Mouse (Mus musculus): ENCODE measurements around the gene Psma2.
A peak's percentile ranks its signal among the peaks of the same experiment; 100 is the strongest.

The Psma2 gene

GRCm38 (mm10) chr13:14612926-14613529 lies at the start of gene Psma2, which contains the start of gene Mrpl32:
Gene Psma2, plus strand, starts transcription at chr13:14613240.
Gene Mrpl32, minus strand, starts transcription at chr13:14613165.
- DNase-seq = peak; percentile 96

DNA sequence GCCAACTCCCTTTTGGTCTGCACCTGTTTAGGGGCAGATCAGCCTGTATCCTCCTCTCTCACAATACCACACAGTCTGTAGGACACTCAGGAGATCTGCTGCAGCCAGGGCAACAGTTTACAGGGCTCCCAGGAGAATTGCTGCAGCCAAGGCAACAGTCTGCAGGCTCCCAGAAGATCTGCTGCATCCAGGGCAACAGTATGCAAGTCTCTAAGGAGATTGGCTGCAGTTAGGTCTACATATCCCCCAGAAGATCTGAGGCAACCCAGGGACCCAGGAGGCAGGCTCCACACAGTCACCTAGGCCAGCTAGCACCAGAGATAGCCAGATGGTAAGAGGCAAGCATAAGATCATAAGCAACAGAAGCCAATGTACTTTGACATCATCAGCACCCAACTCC lies 38.9 kb upstream of the Psma2 start:
- DNase-seq = no peak

DNA sequence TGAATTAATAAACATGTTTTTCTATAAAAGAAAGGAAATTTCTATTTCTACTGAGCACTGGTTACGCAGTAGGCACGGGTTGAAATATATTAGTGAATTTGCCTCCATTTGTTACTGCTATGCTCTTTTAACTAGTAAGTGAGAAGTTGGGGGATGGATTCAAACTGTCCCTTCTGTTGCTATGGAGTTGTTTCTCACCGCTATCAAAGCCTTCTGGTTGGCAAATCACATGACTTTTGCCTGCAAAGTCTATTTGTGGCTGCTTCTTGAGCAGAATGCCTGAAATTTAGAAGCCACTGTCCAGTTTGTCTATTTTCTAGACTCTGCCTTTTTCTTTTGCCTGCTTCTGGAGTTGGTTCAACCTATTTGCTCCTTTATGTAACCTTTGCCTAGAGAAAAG lies 32.6 kb upstream of the Psma2 start:
- no peak for DNase-seq

- no peak for DNase-seq
These were observed 10.3 kb upstream of the Psma2 start for GRCm38 (mm10) chr13:14602744-14603143.

GRCm38 (mm10) chr13:14607616-14608015 lies 5.4 kb upstream of the Psma2 start:
- no peak for DNase-seq

DNA sequence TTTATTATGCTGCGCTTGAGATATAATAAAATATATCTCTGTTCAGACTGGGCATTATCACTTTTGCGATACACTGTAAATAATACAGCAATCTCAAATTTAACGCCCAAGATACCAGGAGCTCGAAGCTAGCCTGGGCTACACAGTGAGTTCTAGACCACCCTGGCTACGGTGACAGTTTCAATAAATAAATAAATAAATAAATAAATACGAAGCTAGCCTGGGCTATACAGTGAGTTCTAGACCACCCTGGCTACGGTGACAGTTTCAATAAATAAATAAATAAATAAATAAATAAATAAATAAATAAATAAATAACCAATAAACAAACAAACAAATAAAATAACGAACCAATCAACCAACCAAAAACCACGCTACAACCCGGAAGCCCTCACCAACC lies 577 bp upstream of the Psma2 start:
- no peak for DNase-seq

GRCm38 (mm10) chr13:14613553-14613952 lies 513 bp downstream of the Psma2 start:
- no peak for DNase-seq

DNA sequence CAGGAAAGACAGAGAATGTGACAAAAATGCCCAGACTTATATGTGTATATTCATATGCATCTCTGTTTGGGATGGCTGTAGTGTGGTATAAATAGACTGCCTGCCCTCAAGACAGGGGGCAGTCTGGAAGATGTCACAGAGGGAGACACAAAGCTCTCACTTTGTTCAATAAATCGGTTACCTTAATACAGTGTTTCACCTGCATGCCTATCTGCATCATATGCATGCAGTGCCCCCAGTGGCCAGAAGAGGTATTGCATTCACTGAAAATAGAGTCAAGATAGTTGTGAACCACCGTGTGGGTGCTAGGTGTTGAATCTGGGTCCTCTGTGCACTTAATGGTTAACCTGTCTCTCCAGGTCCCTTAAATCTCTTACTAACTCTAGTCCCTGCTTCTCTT lies 5.7 kb downstream of the Psma2 start:
- DNase-seq = peak; percentile 66

DNA sequence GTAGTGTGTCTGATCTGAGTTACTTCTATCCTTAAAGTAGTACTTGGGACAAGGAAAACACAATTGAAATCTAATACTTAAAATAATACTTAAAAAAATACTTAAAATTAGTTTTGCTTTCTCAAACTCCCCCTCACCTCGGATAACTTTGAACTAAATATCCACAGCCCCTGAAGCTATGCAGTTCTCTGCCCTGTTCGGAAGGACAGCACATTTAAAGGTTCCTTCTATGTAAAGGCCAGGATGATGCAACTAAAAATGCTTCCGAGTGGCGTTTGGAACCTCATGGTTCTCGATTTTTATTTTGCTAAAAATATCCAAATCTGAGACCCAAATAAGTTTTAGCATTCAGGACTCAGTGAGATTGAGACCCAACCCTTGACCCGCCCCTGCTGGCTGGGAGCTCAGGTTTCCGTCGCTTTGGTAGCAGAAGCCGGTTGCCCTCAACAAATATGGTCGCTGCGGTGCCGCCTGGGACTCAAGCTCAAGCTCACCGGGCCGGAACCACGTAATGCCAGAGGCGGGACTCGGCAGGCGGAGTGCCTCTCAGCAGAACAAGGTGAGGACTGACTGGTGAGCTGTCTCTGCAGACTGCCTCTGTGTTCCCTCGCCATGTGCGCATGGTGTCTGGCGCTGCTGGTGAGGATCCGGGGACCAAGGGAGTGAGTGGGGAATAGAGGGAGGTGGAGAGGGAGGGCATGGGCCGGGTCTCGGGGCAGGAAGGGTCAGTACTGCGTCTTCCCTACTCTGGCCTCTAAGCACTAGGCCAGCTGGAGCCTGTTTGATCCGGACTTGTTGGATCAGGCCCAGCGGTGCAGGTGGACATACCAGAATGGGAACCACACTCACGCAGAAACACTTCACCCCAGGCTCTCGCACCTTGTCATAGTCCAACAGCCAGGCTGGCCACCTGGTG lies 16.9 kb downstream of the Psma2 start, which contains the start of gene AW209491:
Gene AW209491 (plus strand): TSS at position 429 of the 916 bp plus-strand sequence.
- peak; percentile 95 for DNase-seq

DNA sequence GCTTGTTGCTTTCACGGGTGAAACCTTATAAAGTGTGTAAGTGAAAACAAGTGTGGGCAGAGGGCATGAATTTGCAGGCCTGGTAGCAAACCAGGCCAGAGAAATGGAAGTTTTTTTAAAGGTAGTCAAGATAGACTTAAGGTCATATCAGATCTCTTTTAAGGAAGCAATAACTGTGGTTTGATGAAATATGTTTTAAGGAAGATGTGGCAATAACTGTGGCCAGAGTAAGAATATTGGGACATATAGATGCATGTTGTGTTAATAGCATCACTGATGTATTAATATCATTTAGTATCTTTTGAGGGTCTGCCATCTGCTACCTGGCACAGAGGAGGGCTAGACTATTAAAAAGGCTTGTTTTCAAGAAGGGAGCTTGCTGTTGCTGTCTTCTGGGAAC lies 27.0 kb downstream of the Psma2 start:
- no peak for DNase-seq

- DNase-seq = peak; percentile 21
These were observed 36.3 kb downstream of the Psma2 start for GRCm38 (mm10) chr13:14649301-14649700.

DNA sequence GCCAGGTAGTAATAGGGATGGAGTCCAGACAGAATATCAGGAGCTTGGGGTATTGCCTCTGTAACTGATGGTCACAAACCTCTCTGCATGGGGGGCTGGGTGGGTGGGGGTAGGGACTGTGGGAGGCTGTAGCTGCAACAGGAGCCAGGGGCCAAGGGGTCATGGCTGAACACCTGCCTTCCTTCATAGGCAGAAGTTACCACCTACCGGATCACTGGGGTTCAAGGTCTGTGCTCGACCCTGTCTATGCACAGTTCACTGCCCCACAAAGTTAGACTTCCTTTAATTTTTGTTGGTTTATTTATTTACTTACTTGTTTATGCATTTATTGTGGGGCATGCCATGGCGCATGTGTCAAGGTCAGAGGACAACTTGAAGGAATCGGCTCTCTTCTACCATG lies 54.1 kb downstream of the Psma2 start:
- DNase-seq = no peak

GRCm38 (mm10) chr13:14670342-14670741 lies 57.3 kb downstream of the Psma2 start:
- peak; percentile 43 for DNase-seq

DNA sequence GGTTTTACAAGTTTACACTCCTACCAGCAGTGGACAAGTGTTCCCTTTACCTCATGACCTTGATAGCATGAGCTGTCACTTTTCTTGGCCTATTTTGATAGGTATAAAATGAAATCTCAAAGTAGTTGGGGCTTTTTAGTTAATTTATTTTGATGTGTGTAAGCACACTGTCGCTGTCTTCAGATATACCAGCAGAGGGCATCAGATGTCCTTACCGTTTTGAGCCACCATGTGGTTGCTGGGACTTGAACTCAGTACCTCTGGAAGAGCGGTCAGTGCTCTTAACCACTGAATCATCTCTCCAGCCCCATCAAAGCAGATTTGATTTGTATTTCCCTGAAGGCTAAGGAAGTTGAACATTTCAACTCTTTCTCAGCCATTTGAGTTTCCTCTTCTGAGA lies 75.9 kb downstream of the Psma2 start:
- no peak for DNase-seq

DNA sequence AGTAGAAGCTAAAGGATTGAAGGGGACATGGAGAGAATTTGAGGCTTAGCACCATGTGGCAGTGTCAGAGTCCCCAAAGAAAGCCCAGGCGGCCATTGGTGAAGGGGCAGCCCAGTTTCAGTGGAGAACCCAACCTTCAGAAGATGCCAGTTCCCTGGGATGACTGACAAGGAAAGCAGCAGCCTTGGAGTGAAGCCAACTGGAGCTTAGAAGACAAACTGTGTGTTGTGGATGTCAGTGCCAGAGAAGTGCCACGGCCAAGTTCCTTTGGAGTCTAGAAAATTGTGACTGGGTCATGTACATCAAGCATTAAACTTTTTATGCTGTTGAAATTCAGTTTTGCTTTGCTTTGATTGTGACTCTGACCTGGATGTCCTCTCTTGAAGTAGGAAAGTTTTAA lies 103.8 kb downstream of the Psma2 start:
- no peak for DNase-seq

- DNase-seq = no peak
These were observed 104.7 kb downstream of the Psma2 start for GRCm38 (mm10) chr13:14717755-14718154.

Data from right cerebral cortex, postnatal 14 days (tissue).